Mouse (Mus musculus) embryo, embryonic 11 days (tissue): ENCODE measurements at regions not wholly inside any gene's neighbourhood (a gene's known extent, or its start where the extent isn't known, plus 50 kb on each side); places are given as distances from the start of the nearest gene placed in this dataset.

Experiments
- DNase-seq: peaks from one replicate; pipeline ENCODE4 v3.0.0-alpha.2; 2015

DNA sequence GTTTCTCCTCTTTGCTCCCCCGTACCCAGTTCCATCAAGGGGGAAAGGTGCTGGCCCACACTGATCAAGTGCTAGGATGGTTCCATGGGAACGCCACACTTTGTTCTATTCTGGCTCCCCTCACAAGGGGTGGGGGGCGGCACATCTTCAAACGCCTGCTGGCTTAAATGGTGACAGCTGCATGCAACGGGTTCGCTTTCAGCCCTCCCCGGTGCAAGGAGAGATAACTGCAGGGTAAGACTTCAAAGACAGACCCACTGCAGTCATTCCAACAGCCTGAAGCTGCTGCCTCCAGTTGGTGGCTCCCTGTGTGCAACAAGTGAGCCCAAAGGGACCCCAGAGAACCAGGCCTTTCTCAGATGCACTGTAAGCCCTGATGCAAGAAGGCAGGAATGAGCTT is 173.9 kb upstream of the Lef1 start:
- DNase-seq, result peak; percentile 26

DNA sequence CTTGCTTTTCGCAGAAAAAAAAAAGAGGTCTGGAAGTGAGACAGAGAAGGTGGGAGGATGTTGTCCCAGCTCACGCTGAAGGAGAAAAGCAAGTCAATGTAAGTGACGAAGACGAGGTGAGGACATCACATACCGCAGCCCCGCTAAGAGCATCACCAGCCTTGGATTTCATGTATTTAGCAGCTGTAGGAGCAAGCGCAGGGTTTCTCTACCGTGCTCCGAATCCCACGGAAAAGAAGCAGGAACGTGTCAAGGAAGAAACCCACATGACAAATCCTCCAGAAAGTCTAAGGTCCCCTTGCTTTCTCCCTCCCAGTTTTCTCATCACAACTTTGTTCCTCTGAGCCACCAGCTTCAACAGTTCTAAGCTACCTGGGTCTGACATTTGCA is 174.3 kb upstream of the Lef1 start:
- DNase-seq, result peak; percentile 18

DNA sequence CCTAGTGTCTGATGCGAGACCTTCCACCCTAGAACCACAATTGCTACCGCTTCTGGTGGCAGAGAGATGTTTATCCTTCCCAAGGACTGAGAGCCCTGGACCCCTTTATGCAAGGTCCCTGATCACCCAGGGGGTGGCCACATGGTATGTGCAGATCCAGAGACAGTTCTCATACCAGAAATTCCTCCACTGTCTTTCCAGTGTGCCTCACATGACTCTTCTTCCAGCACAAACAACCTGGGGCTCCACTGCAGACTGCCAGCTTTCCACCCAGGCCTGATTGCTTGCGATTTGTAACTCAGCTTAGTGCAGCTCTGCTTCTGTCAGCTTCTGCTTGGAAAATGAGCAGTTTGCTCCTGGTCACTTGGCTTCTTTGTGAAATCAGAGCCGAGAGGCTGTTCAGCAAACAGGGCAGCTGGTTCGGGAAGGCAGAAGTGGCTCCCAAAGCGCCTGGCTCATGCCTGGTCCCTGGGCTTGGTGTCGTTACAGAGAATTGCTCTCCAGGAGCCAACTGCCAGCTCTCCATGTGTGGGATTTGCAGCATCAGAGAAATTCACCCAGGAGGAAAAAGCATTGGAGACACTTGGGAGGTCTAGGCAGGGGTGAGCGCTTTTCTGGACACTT is 174.9 kb upstream of the Lef1 start:
- DNase-seq, result peak; percentile 24

DNA sequence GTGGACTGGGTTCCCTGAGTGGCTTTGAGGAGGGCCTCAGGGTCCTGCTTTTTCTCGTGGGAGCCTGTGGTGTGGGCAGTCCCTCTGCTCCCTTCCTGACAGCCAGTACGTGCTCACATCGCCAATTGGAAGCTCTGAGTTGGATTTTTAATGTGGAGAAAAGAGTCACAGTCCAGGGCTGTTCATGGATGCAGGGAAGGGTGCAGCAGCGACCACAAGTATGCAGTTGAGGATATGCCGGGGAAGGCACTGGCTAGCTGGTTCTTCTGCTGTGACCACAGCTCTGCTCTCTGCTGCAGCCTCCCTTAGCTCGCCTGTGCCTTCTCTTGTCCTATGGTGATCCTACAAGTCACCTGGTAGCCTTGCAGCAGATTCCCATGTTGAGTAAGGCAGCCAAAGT is 177.5 kb upstream of the Lef1 start:
- no peak for DNase-seq

DNA sequence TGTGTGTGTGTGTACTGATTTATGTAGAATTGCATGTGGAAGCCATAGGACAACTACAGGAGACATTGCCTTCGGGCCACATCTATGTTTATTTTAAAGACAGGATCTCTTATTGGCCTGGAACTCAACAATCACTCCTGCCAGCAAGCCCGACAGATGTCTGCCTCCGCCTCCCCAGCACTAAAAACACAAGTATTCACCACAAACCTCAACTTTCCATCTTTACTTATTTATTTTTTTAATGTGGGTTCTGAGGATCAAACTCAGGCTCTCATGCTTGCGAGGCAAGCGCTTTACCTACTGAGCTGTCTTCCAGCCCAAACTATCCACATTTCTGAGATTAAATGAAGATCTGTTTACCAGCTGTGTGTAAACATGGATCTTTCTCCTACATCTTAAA is 178.0 kb upstream of the Lef1 start:
- no peak for DNase-seq

DNA sequence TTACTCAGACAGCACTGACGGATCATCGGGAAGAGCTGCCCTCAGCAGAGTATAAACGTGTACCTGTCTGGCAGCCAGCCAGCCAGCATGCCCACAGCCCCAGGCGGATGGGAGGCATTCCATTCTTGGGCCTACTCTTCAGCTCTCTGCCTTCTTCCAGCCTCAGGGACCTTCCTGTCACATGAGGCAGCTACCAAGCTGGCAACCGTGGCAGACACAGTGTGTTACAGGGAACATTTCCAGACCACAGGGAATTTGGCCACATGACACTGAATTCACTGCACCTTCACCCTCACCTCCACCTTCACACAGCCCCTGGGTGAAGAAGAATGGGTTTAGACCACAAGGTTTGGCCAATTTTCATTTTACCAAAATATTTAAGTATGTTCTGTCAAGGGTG is 185.3 kb upstream of the Lef1 start:
- DNase-seq, result no peak

DNA sequence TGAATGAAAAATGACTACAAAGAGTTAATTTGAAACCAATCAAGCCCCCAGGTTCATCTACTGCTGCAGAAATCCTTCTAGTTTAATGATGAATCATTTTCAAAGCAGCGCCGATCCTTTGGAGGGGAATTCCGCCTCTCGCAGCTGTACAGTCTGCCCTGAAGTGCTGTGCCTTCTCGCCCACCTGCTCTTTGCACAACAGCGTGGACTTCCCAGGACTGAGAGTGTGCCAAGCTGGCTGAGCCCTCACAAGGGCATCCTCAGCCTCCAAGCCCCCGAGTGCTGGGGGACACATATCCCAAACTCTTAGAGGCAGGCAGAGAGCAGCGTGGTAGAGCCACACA is 186.7 kb upstream of the Lef1 start:
- DNase-seq, result peak; percentile 45

DNA sequence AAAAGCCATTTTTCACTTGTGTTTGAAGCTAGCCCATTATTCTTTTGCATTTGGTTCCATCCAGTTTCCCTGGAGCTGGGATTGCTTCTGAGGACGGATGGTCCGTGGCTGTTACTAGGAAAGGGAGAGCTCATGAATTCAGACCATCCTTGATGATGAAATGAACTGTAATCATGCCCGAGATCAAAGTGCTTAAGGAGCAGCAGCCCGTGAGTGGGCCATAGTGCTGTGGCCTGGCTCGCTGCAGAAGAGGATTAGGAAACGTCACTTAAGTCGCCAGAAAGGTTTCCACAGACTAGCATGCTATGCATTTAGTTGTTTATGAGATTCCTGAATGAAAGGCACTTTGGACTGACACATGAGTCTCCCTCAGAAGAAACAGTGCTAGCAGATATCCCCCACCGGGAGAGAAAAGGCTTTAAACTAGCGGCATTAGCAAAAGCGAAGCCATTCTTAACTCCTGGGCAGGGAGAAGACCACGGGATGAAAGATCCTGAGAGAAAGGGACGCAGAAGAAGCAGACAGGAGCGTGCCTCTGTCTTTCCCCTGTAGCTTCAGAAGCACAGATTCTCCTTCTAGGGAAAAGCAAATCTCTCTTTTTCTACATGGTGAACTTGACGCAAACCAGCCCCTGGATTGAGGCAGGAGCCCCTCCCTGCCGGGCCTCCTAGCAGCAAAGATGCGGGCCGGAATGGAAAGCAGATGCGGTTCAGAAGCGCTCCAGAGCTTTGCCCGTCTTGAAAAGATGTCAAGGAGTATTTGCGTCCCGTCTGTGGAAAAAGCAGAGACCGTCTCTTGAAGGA is 187.3 kb upstream of the Lef1 start:
- DNase-seq, result peak; percentile 69

DNA sequence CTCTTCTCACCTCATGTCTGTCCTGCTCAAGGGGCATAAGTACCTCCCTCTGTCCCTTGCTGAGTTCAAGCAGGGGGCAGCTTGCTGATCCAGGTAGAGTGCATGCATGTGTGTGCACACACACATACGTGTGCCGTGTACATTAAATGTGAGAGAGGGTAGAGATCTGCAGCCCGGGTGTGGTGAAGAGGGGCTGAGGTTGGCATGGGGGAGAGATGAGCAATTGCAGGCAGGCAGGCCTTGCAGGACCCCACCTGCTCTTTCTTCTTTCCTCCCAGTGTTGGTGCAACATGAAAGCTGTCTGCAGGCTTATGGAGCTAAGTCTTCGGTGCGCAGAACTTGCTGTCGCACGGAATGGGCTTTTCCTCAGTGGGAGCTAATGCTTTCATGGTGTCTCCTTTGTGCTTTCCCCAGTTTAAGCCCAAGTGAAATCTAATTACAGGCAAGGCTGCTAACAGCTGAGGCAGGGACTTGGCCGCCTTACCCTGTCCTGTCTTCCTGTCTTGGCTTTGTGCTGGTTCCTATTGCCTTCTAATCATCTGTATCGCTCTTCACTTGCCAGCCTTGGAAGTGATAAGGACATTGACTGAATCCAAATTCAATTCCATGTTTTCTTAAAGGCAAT is 188.5 kb upstream of the Lef1 start:
- no peak for DNase-seq

DNA sequence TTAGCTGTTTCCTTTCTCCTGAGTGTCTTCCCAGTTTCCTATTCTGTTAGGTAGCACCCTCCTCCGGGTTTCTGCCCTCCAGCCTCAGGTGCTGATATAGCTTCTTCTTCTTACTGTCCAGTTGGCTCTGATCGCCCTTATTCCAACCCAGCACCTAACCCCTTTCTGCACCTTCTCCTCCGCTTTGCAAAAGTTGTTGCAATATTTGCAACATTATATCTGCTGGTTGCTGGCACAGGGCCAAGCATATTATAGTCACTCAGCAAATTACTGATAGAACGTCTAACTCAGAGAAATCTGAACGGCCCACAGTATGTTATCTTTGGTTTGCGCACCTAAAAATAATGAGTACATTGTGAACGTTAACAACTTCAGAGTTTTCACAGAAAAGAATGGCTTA is 183.6 kb upstream of the Rpl34 start:
- no peak for DNase-seq

DNA sequence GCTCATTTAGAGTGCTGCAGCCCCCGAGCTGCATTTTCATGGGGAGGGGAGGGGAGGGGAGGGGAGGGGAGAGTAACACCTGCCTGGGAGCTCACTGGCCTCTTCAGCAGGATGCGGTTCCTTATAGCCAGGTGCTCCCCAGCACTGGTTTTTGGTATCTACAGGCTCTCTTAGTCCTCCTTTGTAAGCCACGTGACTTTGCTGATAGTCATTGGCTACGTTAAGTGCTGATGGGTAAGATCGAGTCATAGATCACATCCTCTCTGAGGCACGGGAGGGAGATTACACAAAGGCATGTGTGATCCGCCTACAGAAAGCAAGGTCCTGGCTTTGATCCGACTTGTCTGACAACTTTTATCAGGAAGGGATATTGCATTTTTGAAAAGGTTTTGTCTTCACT is 174.9 kb upstream of the Rpl34 start:
- no peak for DNase-seq

DNA sequence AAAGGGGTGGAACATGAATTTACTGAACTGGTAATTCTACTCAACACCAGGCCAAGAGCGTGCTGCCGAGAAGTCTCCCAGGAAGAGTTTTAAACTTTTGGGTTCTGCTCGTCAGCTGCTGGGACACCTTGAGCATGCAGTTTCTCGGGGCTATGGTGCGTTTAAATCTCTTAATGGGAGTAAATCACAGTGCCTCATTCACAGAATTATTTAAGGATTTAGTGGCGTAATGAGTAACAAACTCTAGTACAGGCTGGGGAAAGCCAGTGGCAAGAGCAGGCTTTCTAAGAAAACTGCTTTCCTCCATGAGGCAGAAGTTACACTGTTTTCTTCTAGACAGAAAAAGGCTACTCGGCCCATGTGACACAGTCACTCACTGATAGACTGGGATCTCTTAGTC is 173.1 kb upstream of the Rpl34 start:
- DNase-seq, result no peak

DNA sequence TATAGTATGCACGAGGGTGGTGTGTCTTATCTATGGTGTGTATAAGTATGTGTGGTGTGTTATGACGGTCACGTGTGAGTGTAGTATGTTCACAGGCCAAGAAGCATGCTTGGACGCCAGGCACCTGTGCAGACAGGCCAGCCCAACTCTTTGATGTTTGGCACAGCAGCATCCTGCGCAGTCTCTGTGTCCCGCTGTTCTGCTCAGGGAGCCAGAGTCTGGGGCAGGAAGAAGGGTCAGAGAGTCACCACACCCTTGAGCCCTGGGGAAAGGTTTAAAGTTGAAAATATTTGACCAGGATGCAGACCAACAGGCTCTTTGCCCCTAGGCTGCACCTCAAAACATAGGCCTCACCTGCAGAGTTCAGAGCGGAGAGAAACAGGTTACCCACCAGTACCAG is 172.2 kb upstream of the Rpl34 start:
- DNase-seq, result no peak

DNA sequence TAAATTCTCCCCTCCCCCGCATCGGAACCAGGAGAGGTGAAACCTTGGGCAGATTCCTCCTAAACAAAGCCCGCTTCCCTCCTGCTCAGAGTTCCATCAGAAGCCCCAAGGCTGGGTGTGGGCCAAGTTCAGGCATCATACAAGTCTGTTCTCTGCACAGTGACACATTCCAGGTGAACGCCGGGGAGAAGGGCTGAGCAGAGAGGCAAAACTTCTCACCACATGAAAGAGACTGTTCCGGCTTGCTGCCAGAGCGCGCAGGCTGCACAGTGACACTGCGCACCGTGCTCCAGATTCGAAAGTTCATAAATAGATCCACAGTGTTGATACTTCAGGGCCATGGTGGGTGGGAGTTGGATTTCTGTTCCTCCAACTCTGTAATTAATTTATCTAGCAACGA is 171.1 kb upstream of the Rpl34 start:
- DNase-seq, result no peak

DNA sequence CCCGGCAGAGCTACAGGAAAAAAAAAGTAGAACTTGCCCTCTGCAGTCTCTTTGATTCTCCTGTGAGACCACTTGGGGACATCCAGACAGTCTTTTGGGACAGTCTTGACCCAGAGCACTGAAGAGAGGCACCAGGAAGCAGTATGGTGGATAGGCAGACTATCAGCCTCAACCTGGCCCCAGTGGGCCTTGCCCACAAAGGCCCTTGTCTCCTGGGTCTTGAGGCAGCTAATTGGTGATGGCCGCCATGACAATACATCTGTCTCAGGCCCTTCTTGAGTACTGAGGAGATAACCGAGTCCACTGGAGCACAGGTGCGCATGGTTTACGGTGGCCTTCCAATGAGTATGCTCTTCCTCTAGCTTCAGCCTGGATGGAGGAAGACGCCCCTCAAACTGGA is 170.6 kb upstream of the Rpl34 start:
- no peak for DNase-seq

DNA sequence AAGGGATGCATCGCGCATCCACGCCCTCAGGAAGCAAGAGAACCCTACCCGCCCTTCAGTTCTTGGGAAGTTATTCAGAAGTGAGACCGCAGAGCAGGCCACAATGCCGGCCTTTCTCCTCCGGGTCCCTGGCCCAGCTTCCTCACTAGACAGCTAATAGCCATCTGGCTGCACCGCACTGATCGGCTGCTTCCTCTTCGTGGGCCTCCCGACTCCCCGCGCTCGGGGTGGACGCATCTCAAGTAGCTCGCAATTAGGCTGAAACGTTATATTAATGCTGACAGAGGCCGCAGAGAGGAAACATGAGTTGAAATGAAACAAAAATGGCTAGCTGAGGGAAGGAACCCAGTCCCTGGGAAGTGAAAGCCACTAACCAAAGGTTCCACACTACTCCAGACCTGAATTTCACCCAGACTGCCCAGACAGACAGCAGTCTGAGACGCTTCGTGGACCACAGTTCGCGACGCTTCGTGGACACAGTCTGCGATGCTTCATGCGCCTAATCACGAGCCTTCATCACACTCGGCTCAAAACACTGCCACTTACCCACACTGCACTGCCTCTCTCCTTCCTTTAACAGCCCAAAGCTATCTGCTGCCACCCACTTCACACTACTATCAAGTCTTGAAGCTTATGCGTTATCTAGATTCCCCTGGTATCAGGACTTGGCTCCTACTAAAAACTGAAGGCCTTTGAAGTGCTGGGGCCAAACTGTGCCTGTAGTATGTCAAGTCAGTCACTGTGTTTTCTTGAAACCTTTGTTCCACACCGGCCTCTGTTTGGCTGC is 170.0 kb upstream of the Rpl34 start:
- peak; percentile 38 for DNase-seq

DNA sequence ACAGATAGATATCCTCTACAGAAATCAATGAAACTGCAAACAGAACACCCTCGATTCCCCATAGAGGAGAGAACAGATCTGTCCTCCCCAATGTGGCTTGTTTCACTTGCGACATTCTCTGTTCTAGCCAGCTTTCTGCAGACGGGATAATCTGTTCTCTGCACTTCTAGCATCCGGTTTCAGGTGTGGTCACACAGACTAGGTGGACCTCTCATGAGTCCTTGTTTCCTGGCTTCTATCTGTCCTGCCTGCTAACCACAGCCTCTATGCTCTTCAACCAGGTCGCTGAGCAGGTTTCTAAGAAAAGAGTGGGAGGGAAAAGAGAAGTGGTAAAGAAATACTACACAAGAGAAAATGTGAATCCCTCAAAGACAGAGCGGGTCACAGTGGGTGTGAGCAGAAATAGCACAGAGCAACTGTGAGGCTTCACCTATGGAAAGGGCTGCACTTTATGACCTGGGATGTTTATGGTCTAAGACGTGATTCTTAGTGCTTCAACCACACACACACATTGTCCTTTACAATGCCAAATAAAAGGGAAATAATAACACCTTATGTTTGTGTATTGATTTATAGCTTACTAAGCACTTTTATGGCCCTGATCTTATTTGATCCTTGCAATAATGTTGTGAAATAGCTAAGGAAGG is 164.1 kb upstream of the Rpl34 start:
- no peak for DNase-seq

DNA sequence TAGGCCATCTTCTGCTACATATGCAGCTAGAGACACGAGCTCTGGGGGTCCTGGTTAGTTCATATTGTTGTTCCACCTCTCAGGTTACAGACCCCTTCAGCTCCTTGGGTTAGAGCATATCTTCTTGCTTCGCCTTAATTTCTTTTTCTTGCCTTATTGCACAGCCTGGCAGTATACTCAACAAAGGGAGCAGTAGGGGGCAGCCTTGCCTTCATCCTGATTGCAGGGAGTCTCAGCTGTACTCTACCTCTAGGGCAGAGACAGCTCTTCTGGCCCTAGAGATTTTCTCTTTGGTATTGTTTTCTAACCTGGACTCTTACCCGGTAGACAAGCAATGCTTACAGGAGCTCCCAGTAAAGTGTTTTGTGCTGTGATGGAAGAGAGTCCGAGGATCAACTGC is 161.1 kb upstream of the Rpl34 start:
- no peak for DNase-seq

DNA sequence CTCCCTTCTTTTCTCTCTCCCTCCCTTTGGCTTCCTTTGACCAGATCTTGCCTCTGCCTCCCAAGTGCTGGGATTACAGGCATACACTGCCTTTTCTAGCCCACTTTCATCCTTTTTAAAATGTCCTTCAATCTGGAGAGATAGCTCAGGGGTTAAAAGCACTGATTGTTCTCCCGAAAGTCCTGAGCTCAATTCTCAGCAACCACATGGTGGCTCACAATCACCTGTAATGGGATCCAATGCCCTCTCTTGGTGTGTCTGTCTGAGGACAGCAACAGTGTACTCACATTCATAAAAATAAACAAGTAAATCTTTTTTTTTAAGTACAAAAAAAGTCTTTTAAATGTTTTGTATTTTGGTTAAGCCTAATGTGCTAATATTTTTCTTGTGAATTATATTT is 158.4 kb upstream of the Rpl34 start:
- no peak for DNase-seq

DNA sequence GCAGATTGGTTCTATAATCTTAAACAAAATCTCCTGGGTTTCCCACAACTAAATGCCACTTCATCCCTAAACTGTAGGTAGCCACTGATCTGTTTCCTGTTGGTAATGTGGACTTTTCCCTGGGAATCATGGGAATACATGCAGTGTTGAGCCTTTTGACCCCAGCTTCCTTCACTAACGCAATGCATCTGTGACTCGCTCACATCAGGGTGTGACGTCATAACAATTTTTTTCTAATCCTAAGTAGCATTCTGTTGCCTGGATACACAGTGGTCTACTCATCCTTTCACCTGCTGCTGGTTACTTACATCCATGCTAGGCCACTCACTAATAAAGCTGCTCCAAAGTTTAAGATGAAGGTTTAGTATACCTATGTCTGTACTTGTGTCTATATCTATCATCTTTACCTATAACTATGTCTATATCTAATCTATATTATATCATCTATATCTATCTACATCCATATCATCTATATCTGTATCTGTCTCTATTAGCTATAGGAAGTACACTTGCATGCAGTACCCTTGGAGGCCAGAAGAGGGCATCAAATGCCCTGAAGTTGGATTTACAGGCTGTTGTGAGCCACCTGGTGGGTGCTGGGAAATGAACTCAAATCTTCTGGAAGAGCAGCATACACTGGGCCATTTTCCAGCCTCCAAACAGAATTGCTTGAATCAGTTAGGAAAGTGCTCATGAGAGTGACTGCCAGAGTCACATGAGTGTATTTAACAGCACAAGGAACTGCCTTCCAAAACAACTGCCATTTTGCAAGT is 157.5 kb upstream of the Rpl34 start:
- DNase-seq, result no peak

DNA sequence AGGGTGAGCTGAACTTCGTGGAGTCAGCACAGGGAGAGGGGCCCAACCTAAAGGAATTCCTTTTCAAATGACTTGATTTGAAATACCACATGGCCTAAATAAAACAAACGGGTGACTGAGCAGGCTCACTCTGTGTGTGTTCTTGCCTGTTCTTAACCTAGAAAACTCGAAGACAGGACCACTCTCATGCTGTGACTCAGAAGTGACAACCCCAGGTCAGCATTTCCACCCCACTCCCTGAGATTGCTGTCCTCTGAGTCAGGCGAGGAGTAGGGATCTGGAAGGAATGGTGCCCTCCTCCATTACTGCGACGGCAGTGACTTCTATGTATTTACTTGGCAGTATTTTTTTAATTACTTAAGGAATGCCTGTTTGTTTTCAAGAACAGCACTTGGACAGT is 155.8 kb upstream of the Rpl34 start:
- DNase-seq, result no peak

DNA sequence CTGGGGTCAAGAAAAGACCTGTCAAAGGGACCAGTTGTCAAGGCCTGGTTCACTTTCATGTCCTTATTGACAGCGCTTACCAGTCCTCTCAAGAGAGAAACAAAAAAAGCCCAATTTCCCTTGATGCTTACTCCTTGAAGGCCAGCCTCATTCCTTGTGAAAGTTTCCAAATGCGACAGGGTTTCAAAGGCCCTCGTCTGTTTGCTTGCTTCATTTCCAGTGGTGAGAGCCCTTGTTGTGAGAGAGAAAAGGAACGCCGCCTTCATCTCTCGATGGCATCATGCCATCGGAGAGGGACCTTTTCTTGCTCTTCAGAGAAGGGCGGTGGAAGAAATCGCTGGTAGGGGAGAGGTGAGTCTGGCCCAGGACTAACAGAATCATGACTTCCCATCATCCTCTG is 154.2 kb upstream of the Rpl34 start:
- no peak for DNase-seq

DNA sequence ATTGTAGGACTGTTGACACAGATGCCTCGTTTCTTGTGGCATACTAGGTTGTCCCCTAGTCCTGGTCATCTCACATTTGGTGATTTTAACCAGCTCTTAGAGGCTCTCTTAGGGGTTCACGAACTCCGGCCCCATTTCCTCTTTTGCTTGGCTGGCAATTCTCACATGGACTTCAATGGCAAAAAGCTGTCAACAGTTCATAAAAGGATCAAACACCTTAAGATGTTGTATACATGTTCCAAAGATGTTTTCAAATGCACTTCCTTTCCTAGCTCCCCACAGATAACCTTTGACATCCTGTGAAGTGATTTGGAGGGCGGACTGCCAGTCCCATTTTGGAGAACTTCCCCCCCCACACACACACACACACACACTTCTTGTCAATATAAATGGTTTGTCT is 153.7 kb upstream of the Rpl34 start:
- no peak for DNase-seq
